Mouse (Mus musculus): ENCODE data around the gene Wasf3. TPM values are rescaled to one million over a fixed set of nuclear protein-coding genes. Genes with fewer than 3 reads are reported as not detected.

Wasf3 gene
- polyA plus RNA-seq, 1 experiment from 2014 or later: 0.52 TPM

DNA sequence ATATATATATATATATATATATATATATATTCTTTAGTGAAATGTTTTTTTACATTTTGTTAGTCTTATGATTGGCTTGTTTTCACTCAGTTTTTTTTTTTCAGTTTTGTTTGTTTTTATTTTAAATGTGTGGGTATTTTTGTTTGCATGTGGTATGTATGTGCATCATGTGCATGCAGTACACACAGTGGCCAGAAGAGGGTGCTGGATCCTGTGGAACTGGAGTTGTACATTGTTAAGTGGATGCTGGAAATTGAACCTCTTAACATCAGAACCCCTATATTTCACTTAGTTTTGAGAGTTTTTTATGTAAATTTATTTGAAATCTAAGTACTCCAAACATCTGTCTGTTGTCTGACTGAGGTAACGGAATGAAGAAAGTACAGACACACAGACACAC, 21.3 kb downstream of the Wasf3 start:
- no peak for ATAC-seq (replicated peaks; ENCODE audit: insufficient number of reproducible peaks, low FRiP score, low TSS enrichment)
- Histone ChIP-seq H3K4me2 (no peak overlapping the region), H3K36me3 (ENCODE audit: control insufficient read depth, insufficient read depth, low read length) (no peaks in the 10 kb centered on the region), H3K4me1 (ENCODE audit: control insufficient read depth, insufficient read depth, low read length) (no peaks in the 10 kb centered on the region), H3K27ac (ENCODE audit: low read depth, low read length) (no peak overlapping the region), H3K27me3 (ENCODE audit: control insufficient read depth, insufficient read depth, low read length) (peaks cover 3% of the 10 kb centered on the region; the same call in 1 of the 2 replicates), H3K9me3 (replicated peaks; ENCODE audit: control insufficient read depth, low read length) (no peaks in the 10 kb centered on the region), H3K4me3 (ENCODE audit: low read depth, low read length) (no peak overlapping the region), H3K9ac (ENCODE audit: low read depth, low read length) (no peak overlapping the region)
- WGBS (ENCODE audit: insufficient replicate concordance): 86% methylated on average over 1 of the region's 1 CpGs

DNA sequence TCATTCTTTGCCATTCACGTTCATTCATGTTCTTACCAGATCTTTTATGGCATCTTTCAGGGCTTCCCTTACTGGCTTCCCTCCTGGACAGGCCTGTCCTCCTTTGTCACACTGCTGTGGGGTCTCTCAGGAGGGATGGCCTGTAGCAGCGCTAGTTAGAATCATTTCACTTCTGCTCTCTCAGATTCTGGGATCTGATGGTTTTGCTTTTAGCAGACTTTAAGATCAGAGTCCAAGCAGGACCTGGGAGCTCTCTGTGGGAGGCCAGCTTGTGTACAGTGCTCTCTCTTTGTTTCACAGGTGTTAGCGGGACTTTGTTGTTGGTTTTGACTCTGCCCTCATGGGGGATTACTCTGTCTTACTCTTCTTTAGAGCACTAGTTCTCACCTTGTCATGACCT, 23.0 kb downstream of the Wasf3 start:
- no peak overlapping the region for H3K4me2 ChIP-seq
- no peak for ATAC-seq (replicated peaks; ENCODE audit: insufficient number of reproducible peaks, low FRiP score, low TSS enrichment)
- no peaks in the 10 kb centered on the region for H3K9me3 ChIP-seq (replicated peaks; ENCODE audit: control insufficient read depth, low read length)
- no peaks in the 10 kb centered on the region for H3K4me1 ChIP-seq (ENCODE audit: control insufficient read depth, insufficient read depth, low read length)
- H3K27ac ChIP-seq (ENCODE audit: low read depth, low read length): no peak overlapping the region
- WGBS (ENCODE audit: insufficient replicate concordance): 55% methylated on average over 3 of the region's 3 CpGs
- peaks cover 3% of the 10 kb centered on the region; the same call in 1 of the 2 replicates for H3K27me3 ChIP-seq (ENCODE audit: control insufficient read depth, insufficient read depth, low read length)
- no peak overlapping the region for H3K4me3 ChIP-seq (ENCODE audit: low read depth, low read length)
- no peaks in the 10 kb centered on the region for H3K36me3 ChIP-seq (ENCODE audit: control insufficient read depth, insufficient read depth, low read length)
- H3K9ac ChIP-seq (ENCODE audit: low read depth, low read length): no peak overlapping the region

DNA sequence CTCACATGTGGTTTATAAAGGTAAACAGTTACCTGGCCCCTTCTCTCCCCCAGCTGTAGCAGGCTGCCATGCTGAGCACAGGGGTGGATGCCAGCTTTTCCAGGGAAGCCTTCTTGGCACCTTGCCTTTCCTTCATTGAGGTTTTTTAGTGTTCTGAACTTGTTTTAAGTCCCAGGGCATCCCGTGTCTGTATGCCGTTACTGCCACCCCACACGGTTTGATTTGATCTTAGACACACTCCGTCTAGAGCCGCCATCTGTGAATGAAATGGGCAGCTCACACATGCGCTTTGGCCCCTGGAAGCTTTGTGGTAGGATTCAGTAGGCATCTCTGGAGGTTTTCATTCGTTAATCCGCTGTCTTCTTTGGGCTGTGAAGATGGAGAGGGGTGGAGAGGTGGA, 23.8 kb downstream of the Wasf3 start:
- H3K4me1 ChIP-seq (ENCODE audit: control insufficient read depth, insufficient read depth, low read length): no peaks in the 10 kb centered on the region
- 85% methylated on average over 8 of the region's 8 CpGs for WGBS (ENCODE audit: insufficient replicate concordance)

DNA sequence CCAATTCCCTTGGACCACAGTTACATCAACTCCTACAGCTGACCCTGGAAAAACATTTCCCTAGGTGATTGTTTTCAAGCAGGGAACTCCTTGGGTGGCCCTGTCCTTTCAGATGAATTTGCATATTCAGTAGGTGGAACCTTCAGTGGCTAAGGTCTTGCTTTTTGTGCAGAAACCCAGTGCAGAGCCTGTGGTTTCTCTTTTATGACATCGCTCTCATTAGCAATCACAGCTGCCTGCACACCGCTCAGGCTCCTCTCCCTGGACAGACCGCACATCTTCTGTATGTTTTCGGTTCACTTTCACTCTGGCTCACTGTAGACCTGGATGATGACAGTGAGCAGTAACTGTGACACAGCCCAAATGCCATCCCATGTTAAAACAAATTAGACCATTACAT, 26.0 kb downstream of the Wasf3 start:
- H3K27ac ChIP-seq (ENCODE audit: low read depth, low read length): no peak overlapping the region
- H3K9me3 ChIP-seq (replicated peaks; ENCODE audit: control insufficient read depth, low read length): no peaks in the 10 kb centered on the region
- H3K4me2 ChIP-seq: no peak overlapping the region
- no peaks in the 10 kb centered on the region for H3K36me3 ChIP-seq (ENCODE audit: control insufficient read depth, insufficient read depth, low read length)
- 87% methylated on average over 4 of the region's 4 CpGs for WGBS (ENCODE audit: insufficient replicate concordance)
- no peak overlapping the region for H3K4me3 ChIP-seq (ENCODE audit: low read depth, low read length)
- no peak for ATAC-seq (replicated peaks; ENCODE audit: insufficient number of reproducible peaks, low FRiP score, low TSS enrichment)
- H3K9ac ChIP-seq (ENCODE audit: low read depth, low read length): no peak overlapping the region
- H3K27me3 ChIP-seq (ENCODE audit: control insufficient read depth, insufficient read depth, low read length): peaks cover 8% of the 10 kb centered on the region
- H3K4me1 ChIP-seq (ENCODE audit: control insufficient read depth, insufficient read depth, low read length): no peaks in the 10 kb centered on the region

More for the DNA sequence above, 23.8 kb downstream of the Wasf3 start:
- ATAC-seq (replicated peaks; ENCODE audit: insufficient number of reproducible peaks, low FRiP score, low TSS enrichment): no peak
- Histone ChIP-seq H3K27me3 (ENCODE audit: control insufficient read depth, insufficient read depth, low read length) (peaks cover 3% of the 10 kb centered on the region; the same call in 1 of the 2 replicates), H3K36me3 (ENCODE audit: control insufficient read depth, insufficient read depth, low read length) (no peaks in the 10 kb centered on the region), H3K27ac (ENCODE audit: low read depth, low read length) (no peak overlapping the region), H3K4me3 (ENCODE audit: low read depth, low read length) (no peak overlapping the region), H3K9ac (ENCODE audit: low read depth, low read length) (no peak overlapping the region), H3K9me3 (replicated peaks; ENCODE audit: control insufficient read depth, low read length) (no peaks in the 10 kb centered on the region), H3K4me2 (no peak overlapping the region)

DNA sequence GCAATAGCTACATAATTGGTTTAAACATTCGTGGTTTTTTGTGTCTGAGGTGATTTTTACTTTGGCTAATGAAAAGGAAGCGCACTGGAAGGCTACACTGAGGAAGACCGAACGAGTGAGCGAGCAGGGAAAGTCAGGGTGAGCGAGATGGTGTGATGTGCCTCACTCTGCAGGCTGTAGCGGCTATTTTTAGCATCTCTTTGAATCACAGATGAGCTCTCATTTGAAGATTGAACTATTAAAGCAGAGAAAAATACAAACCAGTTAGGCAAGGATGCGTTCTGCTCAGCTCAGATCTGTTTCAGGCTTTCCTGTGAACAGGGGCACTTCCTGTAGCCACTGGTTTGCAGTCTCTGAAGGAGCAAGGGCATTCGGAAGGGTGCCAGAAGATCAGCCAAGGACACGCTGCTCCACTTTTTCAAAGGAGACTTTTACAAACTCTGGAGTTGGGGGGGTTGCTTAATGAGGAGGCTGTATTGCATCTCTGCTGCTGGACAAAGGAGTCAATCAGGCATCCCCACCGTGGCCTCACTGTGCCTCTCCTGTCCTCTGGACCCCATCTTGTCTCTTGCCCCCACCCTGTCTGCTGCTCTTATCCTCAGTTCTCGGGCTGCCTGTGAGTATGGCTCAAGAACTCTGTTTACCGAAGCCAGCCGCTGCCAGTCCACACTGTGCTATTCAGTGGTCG, 28.1 kb downstream of the Wasf3 start:
- Histone ChIP-seq H3K36me3 (ENCODE audit: control insufficient read depth, insufficient read depth, low read length) (no peaks in the 10 kb centered on the region), H3K9me3 (replicated peaks; ENCODE audit: control insufficient read depth, low read length) (no peaks in the 10 kb centered on the region), H3K4me1 (ENCODE audit: control insufficient read depth, insufficient read depth, low read length) (no peaks in the 10 kb centered on the region), H3K27ac (ENCODE audit: low read depth, low read length) (no peak overlapping the region), H3K4me2 (no peak overlapping the region), H3K27me3 (ENCODE audit: control insufficient read depth, insufficient read depth, low read length) (peaks cover 24% of the 10 kb centered on the region), H3K9ac (ENCODE audit: low read depth, low read length) (no peak overlapping the region), H3K4me3 (ENCODE audit: low read depth, low read length) (no peak overlapping the region)
- WGBS (ENCODE audit: insufficient replicate concordance): 68% methylated on average over 15 of the region's 15 CpGs
- no peak for ATAC-seq (replicated peaks; ENCODE audit: insufficient number of reproducible peaks, low FRiP score, low TSS enrichment)

DNA sequence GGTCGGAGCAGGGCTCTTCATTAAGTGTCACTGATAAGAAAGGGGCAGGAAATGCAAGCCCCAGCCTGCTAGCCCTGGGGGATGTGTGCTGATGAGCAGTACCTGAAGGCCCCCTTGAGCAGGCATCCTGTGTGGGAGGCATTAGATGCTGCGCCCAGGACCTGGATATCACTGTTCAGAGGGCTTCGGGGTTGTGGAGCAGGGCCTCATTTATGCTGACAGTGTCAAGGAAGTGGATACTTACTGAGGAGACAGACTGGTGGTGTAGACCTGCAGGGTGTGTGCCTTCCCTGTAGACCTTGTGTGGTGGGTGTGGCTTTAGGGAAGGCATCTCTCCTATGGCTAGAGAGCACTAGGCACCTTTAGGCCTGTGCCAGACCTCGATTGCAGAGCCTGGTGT, 29.8 kb downstream of the Wasf3 start:
- no peaks in the 10 kb centered on the region for H3K4me1 ChIP-seq (ENCODE audit: control insufficient read depth, insufficient read depth, low read length)
- H3K9ac ChIP-seq (ENCODE audit: low read depth, low read length): no peak overlapping the region
- peaks cover 32% of the 10 kb centered on the region for H3K27me3 ChIP-seq (ENCODE audit: control insufficient read depth, insufficient read depth, low read length)
- no peaks in the 10 kb centered on the region for H3K36me3 ChIP-seq (ENCODE audit: control insufficient read depth, insufficient read depth, low read length)
- no peak overlapping the region for H3K4me2 ChIP-seq
- no peak overlapping the region for H3K4me3 ChIP-seq (ENCODE audit: low read depth, low read length)
- WGBS (ENCODE audit: insufficient replicate concordance): 64% methylated on average over 4 of the region's 4 CpGs
- ATAC-seq (replicated peaks; ENCODE audit: insufficient number of reproducible peaks, low FRiP score, low TSS enrichment): no peak
- H3K27ac ChIP-seq (ENCODE audit: low read depth, low read length): no peak overlapping the region
- H3K9me3 ChIP-seq (replicated peaks; ENCODE audit: control insufficient read depth, low read length): no peaks in the 10 kb centered on the region

DNA sequence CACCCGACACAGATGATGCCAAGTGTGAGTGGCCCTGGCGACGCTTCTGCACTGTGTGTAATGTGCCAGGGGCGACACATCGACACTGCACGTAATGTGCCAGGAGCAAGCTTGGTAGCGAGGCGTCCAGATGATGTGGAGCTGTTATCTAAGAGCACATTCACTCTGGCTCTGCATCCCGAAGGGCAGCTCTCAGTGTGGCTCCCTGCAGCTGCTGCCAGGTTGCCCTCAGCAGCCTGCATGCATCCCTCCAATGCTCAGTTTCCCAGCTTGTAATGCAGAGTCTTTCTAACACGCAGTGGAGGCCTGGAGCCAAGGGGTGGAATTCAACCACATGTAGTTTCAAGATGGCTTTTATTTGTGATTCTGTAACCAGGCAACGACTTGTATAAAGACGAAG, 30.4 kb downstream of the Wasf3 start:
- no peaks in the 10 kb centered on the region for H3K9me3 ChIP-seq (replicated peaks; ENCODE audit: control insufficient read depth, low read length)
- H3K4me2 ChIP-seq: no peak overlapping the region
- H3K27me3 ChIP-seq (ENCODE audit: control insufficient read depth, insufficient read depth, low read length): peaks cover 37% of the 10 kb centered on the region
- no peak overlapping the region for H3K9ac ChIP-seq (ENCODE audit: low read depth, low read length)
- WGBS (ENCODE audit: insufficient replicate concordance): 70% methylated on average over 12 of the region's 12 CpGs
- H3K36me3 ChIP-seq (ENCODE audit: control insufficient read depth, insufficient read depth, low read length): no peaks in the 10 kb centered on the region
- H3K4me1 ChIP-seq (ENCODE audit: control insufficient read depth, insufficient read depth, low read length): no peaks in the 10 kb centered on the region
- H3K4me3 ChIP-seq (ENCODE audit: low read depth, low read length): no peak overlapping the region
- H3K27ac ChIP-seq (ENCODE audit: low read depth, low read length): no peak overlapping the region
- no peak for ATAC-seq (replicated peaks; ENCODE audit: insufficient number of reproducible peaks, low FRiP score, low TSS enrichment)

DNA sequence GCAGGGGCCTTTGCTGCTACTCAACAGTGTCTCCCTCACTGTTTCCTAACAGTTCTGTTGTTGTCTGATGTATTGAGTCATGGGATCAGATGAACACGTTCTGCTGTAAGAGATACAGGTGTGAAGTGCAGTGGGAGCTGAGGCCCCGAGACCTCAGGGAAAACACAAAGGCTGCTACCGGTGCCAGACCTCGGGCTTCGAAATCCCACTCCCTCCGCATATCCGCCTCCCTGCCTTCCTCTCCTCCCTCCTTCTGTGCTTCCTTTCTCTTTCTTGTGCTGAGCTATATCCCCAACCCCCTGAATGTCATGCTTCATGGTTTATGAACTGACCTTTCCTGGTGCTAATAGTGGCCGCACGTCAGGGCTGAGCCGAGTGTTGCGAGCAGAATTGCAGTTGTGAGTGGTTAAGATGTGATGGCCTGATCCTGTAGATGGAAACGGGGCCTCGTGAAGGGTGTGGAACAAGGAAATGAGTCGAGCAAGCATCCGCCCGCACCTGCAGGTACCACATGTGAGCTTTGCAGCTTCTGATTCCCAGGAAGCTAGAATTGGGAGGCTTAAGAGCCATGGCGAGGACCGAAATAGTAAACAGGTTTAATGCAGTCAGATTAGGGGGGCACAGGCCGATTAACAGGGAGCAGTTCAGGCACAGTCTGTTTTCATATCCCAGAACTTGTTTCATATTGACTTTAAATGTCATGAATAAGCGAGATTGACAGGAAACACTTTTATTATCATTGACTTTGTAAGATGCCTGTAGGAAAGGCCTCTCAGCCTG, 31.7 kb downstream of the Wasf3 start:
- Histone ChIP-seq H3K4me1 (ENCODE audit: control insufficient read depth, insufficient read depth, low read length) (no peaks in the 10 kb centered on the region), H3K27me3 (ENCODE audit: control insufficient read depth, insufficient read depth, low read length) (peaks cover 37% of the 10 kb centered on the region), H3K36me3 (ENCODE audit: control insufficient read depth, insufficient read depth, low read length) (no peaks in the 10 kb centered on the region), H3K4me2 (no peak overlapping the region), H3K9ac (ENCODE audit: low read depth, low read length) (no peak overlapping the region), H3K9me3 (replicated peaks; ENCODE audit: control insufficient read depth, low read length) (no peaks in the 10 kb centered on the region), H3K27ac (ENCODE audit: low read depth, low read length) (no peak overlapping the region), H3K4me3 (ENCODE audit: low read depth, low read length) (no peak overlapping the region)
- ATAC-seq (replicated peaks; ENCODE audit: insufficient number of reproducible peaks, low FRiP score, low TSS enrichment): no peak
- WGBS (ENCODE audit: insufficient replicate concordance): 79% methylated on average over 20 of the region's 20 CpGs
